Mouse (Mus musculus) liver, embryonic 14.5 days (tissue): ENCODE data around the gene Lce1f. TPM values are rescaled to one million over a fixed set of nuclear protein-coding genes. Genes with fewer than 3 reads are reported as not detected.

Experiments
- ATAC-seq: fragments of 200-750 bp; cut with Nextera tagmentation; 2 replicates; pipeline ENCODE4 v1.8.0; 2017; ENCODE audit warnings: moderate number of reproducible peaks, mild to moderate bottlenecking, moderate library complexity; ENCODE audit not compliant: insufficient read depth
- DNase-seq, 3 experiments: peaks; one replicate each; pipeline ENCODE4 v3.0.0-alpha.2; 2012 to 2013; ENCODE audit warnings: low read depth in 3 of 3, low spot score in 3 of 3
- H3K27ac ChIP-seq: fragments of 300-500 bp; sonication (generic); 2 replicates; pipeline ENCODE4 v1.5.1; 2014; ENCODE audit warnings: moderate library complexity, mild to moderate bottlenecking, control low read depth, inconsistent platforms
- H3K27me3 ChIP-seq: fragments of 300-500 bp; sonication (generic); 2 replicates; pipeline ENCODE4 v1.6.1; 2014; ENCODE audit warnings: mild to moderate bottlenecking, low read length, moderate library complexity; ENCODE audit not compliant: control insufficient read depth, insufficient read depth
- H3K36me3 ChIP-seq: fragments of 300-500 bp; sonication (generic); replicated peaks from 2 replicates; pipeline ENCODE4 v1.6.1; 2014; ENCODE audit warnings: low read depth; ENCODE audit not compliant: control insufficient read depth, insufficient read depth
- H3K4me1 ChIP-seq, 2 experiments: fragments of 200-500 bp in 1 of 2; fragments of 300-500 bp in 1 of 2; sonication (generic) in 1 of 2; replicated peaks; 2 replicates each; pipeline ENCODE4 v1.6.1; 2012 to 2014; ENCODE audit warnings: antibody characterized with exemption in 1 of 2, inconsistent platforms in 1 of 2, low read length in 1 of 2; ENCODE audit not compliant: control insufficient read depth in 2 of 2, insufficient read depth in 2 of 2
- H3K4me2 ChIP-seq: fragments of 300-500 bp; sonication (generic); 2 replicates; pipeline ENCODE4 v1.6.1; 2014; ENCODE audit warnings: low read depth, mild to moderate bottlenecking, control low read depth, moderate library complexity
- H3K4me3 ChIP-seq, 2 experiments: fragments of 200-500 bp in 1 of 2; fragments of 300-500 bp in 1 of 2; sonication (generic) in 1 of 2; 2 replicates each; pipeline ENCODE4 v1.5.1; 2012 to 2014; ENCODE audit warnings: low read depth in 2 of 2, low read length in 2 of 2, mild to moderate bottlenecking in 2 of 2, control low read depth in 1 of 2, inconsistent platforms in 1 of 2, moderate library complexity in 1 of 2; ENCODE audit not compliant: insufficient read depth in 1 of 2
- H3K9ac ChIP-seq: fragments of 300-500 bp; sonication (generic); replicated peaks from 2 replicates; pipeline ENCODE4 v1.6.1; 2014; ENCODE audit warnings: mild to moderate bottlenecking, control low read depth, moderate library complexity
- H3K9me3 ChIP-seq: fragments of 300-500 bp; sonication (generic); 2 replicates; pipeline ENCODE4 v1.6.1; 2016; ENCODE audit warnings: low read length, mixed read lengths; ENCODE audit not compliant: control insufficient read depth
- CTCF ChIP-seq: IDR thresholded peaks from 2 replicates; pipeline ENCODE4 v1.5.1; 2016; ENCODE audit warnings: antibody characterized with exemption, low read depth, control low read depth
- EP300 ChIP-seq: IDR thresholded peaks from 2 replicates; pipeline ENCODE4 v1.6.1; 2016; ENCODE audit warnings: antibody characterized with exemption, low read depth
- WGBS: fragments of 180-500 bp; shearing (Covaris S2); extraction: QIAGEN DNeasy Blood & Tissue Kit; methylation state at CpG from one replicate; pipeline ENCODE4 v1.1.7; 2014; ENCODE audit not compliant: insufficient replicate concordance; 5-methylcytosine and 5-hydroxymethylcytosine counted together
- polyA plus RNA-seq, 2 experiments: library from polyadenylated mRNA; depleted of rRNA in 1 of 2; stranded (reverse) in 1 of 2; unstranded in 1 of 2; fragments of >200 nt; fragmentation: Nextera tagmentation in 1 of 2; extraction: Ambion mirVana in 1 of 2; gene quantifications; 2 replicates each; pipeline versions ENCODE4 v1.2.1 to v1.2.3; 2012 to 2014

Gene Lce1f
- polyA plus RNA-seq, 2 experiments: not detected

DNA sequence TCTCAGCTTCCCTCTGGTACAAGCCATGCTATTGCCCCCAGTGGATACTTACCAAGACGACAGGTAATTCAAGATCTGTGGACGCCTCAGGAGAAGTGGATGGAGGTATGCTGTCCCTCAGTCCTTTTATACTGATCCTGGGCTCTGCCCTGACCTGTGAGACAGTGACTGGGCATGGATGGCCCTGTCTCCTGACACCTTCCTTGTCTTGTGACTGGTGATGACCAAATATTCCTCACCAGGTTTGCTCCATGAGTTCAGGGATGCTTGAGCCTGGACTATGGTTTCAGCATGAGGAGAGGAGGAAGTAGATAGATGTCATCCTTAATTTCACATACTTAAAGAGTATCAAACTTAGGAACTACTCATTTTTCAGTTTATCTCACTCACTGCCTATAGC, 33.0 kb downstream of the Lce1f start, which contains the start of gene Lce1d:
TSS of gene Lce1d (minus strand) at position 101 of the 400 bp plus-strand sequence.
- H3K4me1 ChIP-seq: no peaks in the 10 kb centered on the region
- no peak within 1 kb of the TSS for H3K4me2 ChIP-seq
- no peaks in the 10 kb centered on the region for H3K36me3 ChIP-seq
- ATAC-seq (no peak), DNase-seq (no peak)
- TF ChIP-seq EP300: no peak
- no peak within 1 kb of the TSS for H3K4me3 ChIP-seq
- no peaks in the 10 kb centered on the region for H3K9me3 ChIP-seq
- no peaks in the 10 kb centered on the region for H3K27me3 ChIP-seq
- WGBS: 38% methylated on average over 2 of the region's 2 CpGs
- no peak within 1 kb of the TSS for H3K27ac ChIP-seq
- no peak within 1 kb of the TSS for H3K9ac ChIP-seq

- H3K27me3 ChIP-seq: no peaks in the 10 kb centered on the region
- no peaks in the 10 kb centered on the region for H3K4me1 ChIP-seq
- TF ChIP-seq CTCF (no peak), EP300 (no peak)
- 72% methylated on average over 4 of the region's 4 CpGs for WGBS
- H3K9ac ChIP-seq: no peak within 1 kb of the TSS
- no peaks in the 10 kb centered on the region for H3K36me3 ChIP-seq
- DNase-seq (no peak), ATAC-seq (no peak)
- no peaks in the 10 kb centered on the region for H3K9me3 ChIP-seq
- no peak within 1 kb of the TSS for H3K4me2 ChIP-seq
- H3K4me3 ChIP-seq: no peak within 1 kb of the TSS
- H3K27ac ChIP-seq: no peak within 1 kb of the TSS
Measured at GRCm38 (mm10) chr3:92678947-92679346, 41.2 kb downstream of the Lce1f start, which contains the start of gene Lce1c. Gene Lce1c, plus strand, starts transcription at chr3:92679247.

DNA sequence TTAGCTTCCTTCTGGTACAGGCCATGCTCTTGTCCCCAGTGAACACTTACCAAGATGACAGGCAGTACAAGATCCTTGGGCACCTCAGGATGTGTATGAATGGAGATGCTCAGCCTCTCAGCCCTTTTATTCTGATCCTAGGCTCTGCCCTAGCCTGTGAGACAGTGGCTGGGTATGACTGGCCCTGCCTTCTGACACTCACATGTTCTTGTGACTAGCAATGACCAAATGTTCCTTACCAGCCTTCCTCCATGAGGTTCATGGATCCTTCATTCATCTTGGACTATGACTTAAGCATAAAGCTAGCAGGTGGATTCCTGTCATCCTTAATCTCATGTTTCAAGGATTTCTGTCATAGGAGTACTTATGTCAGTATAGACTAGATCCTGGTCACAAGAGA, 49.9 kb downstream of the Lce1f start, which contains the start of gene Lce1a2:
TSS of gene Lce1a2 (minus strand) at position 101 of the 400 bp plus-strand sequence.
- Histone ChIP-seq H3K4me3 (no peak within 1 kb of the TSS), H3K4me1 (no peaks in the 10 kb centered on the region), H3K27ac (no peak within 1 kb of the TSS), H3K4me2 (no peak within 1 kb of the TSS), H3K27me3 (no peaks in the 10 kb centered on the region), H3K9me3 (no peaks in the 10 kb centered on the region), H3K9ac (no peak within 1 kb of the TSS), H3K36me3 (no peaks in the 10 kb centered on the region)
- DNase-seq (no peak), ATAC-seq (no peak)
- TF ChIP-seq EP300 (no peak), CTCF (no peak)

Other genes with a start within 250 kb of the Lce1f start
- gene Sprr1a, start 234.5 kb downstream of the Lce1f start, polyA plus RNA-seq (2012; rRNA removed): not detected in 2 replicates
- not detected in 2 replicates for gene Sprr1a, start 234.5 kb downstream of the Lce1f start, polyA plus RNA-seq (2014; fragmentation: Nextera tagmentation; extraction: Ambion mirVana)
- not detected in 2 replicates for gene Sprr4, start 219.9 kb downstream of the Lce1f start, polyA plus RNA-seq (2012; rRNA removed)
- not detected in 2 replicates for gene Sprr4, start 219.9 kb downstream of the Lce1f start, polyA plus RNA-seq (2014; fragmentation: Nextera tagmentation; extraction: Ambion mirVana)
- gene 2310046K23Rik, start 185.8 kb downstream of the Lce1f start, polyA plus RNA-seq (2012; rRNA removed): not detected in 2 replicates
- not detected in 2 replicates for gene 2310046K23Rik, start 185.8 kb downstream of the Lce1f start, polyA plus RNA-seq (2014; fragmentation: Nextera tagmentation; extraction: Ambion mirVana)
- 0.02 and 0.03 TPM in 2 replicates for gene Ivl, start 146.6 kb downstream of the Lce1f start, polyA plus RNA-seq (2012; rRNA removed)
- not detected in 2 replicates for gene Ivl, start 146.6 kb downstream of the Lce1f start, polyA plus RNA-seq (2014; fragmentation: Nextera tagmentation; extraction: Ambion mirVana)
- 0.22 TPM in 1 of 2 replicates, not detected in the other for gene Smcp, start 131.4 kb downstream of the Lce1f start, polyA plus RNA-seq (2012; rRNA removed)
- gene Smcp, start 131.4 kb downstream of the Lce1f start, polyA plus RNA-seq (2014; fragmentation: Nextera tagmentation; extraction: Ambion mirVana): not detected in 2 replicates
- not detected in 2 replicates for gene 2210017I01Rik, start 112.9 kb downstream of the Lce1f start, polyA plus RNA-seq (2012; rRNA removed)
- not detected in 2 replicates for gene 2210017I01Rik, start 112.9 kb downstream of the Lce1f start, polyA plus RNA-seq (2014; fragmentation: Nextera tagmentation; extraction: Ambion mirVana)
- gene Lce6a, start 98.7 kb downstream of the Lce1f start, polyA plus RNA-seq (2012; rRNA removed): not detected in 2 replicates
- not detected in 2 replicates for gene Lce6a, start 98.7 kb downstream of the Lce1f start, polyA plus RNA-seq (2014; fragmentation: Nextera tagmentation; extraction: Ambion mirVana)
- gene Lce1a1, start 72.0 kb downstream of the Lce1f start, polyA plus RNA-seq (2012; rRNA removed): not detected in 2 replicates
- not detected in 2 replicates for gene Lce1a1, start 72.0 kb downstream of the Lce1f start, polyA plus RNA-seq (2014; fragmentation: Nextera tagmentation; extraction: Ambion mirVana)
- gene Lce1b, start 63.4 kb downstream of the Lce1f start, polyA plus RNA-seq (2012; rRNA removed): not detected in 2 replicates
- not detected in 2 replicates for gene Lce1b, start 63.4 kb downstream of the Lce1f start, polyA plus RNA-seq (2014; fragmentation: Nextera tagmentation; extraction: Ambion mirVana)
- not detected in 2 replicates for gene Lce1a2, start 50.0 kb downstream of the Lce1f start, polyA plus RNA-seq (2012; rRNA removed)
- gene Lce1a2, start 50.0 kb downstream of the Lce1f start, polyA plus RNA-seq (2014; fragmentation: Nextera tagmentation; extraction: Ambion mirVana): not detected in 2 replicates
- not detected in 2 replicates for gene Lce1c, start 41.1 kb downstream of the Lce1f start, polyA plus RNA-seq (2012; rRNA removed)
- gene Lce1c, start 41.1 kb downstream of the Lce1f start, polyA plus RNA-seq (2014; fragmentation: Nextera tagmentation; extraction: Ambion mirVana): not detected in 2 replicates
- gene Lce1d, start 33.1 kb downstream of the Lce1f start, polyA plus RNA-seq (2012; rRNA removed): not detected in 2 replicates
- gene Lce1d, start 33.1 kb downstream of the Lce1f start, polyA plus RNA-seq (2014; fragmentation: Nextera tagmentation; extraction: Ambion mirVana): not detected in 2 replicates
- not detected in 2 replicates for gene Lce1e, start 11.3 kb downstream of the Lce1f start, polyA plus RNA-seq (2012; rRNA removed)
- not detected in 2 replicates for gene Lce1e, start 11.3 kb downstream of the Lce1f start, polyA plus RNA-seq (2014; fragmentation: Nextera tagmentation; extraction: Ambion mirVana)
- not detected in 2 replicates for gene Gm38119, start 18.7 kb upstream of the Lce1f start, polyA plus RNA-seq (2012; rRNA removed)
- gene Gm38119, start 18.7 kb upstream of the Lce1f start, polyA plus RNA-seq (2014; fragmentation: Nextera tagmentation; extraction: Ambion mirVana): not detected in 2 replicates
- gene Lce1g, start 32.0 kb upstream of the Lce1f start, polyA plus RNA-seq (2012; rRNA removed): not detected in 2 replicates
- gene Lce1g, start 32.0 kb upstream of the Lce1f start, polyA plus RNA-seq (2014; fragmentation: Nextera tagmentation; extraction: Ambion mirVana): not detected in 2 replicates
- gene Lce1h, start 44.7 kb upstream of the Lce1f start, polyA plus RNA-seq (2012; rRNA removed): not detected in 2 replicates
- gene Lce1h, start 44.7 kb upstream of the Lce1f start, polyA plus RNA-seq (2014; fragmentation: Nextera tagmentation; extraction: Ambion mirVana): not detected in 2 replicates
- not detected in 2 replicates for gene Lce1i, start 58.5 kb upstream of the Lce1f start, polyA plus RNA-seq (2012; rRNA removed)
- gene Lce1i, start 58.5 kb upstream of the Lce1f start, polyA plus RNA-seq (2014; fragmentation: Nextera tagmentation; extraction: Ambion mirVana): not detected in 2 replicates
- gene Lce1j, start 70.2 kb upstream of the Lce1f start, polyA plus RNA-seq (2012; rRNA removed): not detected in 2 replicates
- gene Lce1j, start 70.2 kb upstream of the Lce1f start, polyA plus RNA-seq (2014; fragmentation: Nextera tagmentation; extraction: Ambion mirVana): not detected in 2 replicates
- not detected in 2 replicates for gene Lce1k, start 87.5 kb upstream of the Lce1f start, polyA plus RNA-seq (2012; rRNA removed)
- not detected in 2 replicates for gene Lce1k, start 87.5 kb upstream of the Lce1f start, polyA plus RNA-seq (2014; fragmentation: Nextera tagmentation; extraction: Ambion mirVana)
- not detected in 2 replicates for gene Kprp, start 106.9 kb upstream of the Lce1f start, polyA plus RNA-seq (2012; rRNA removed)
- not detected in 2 replicates for gene Kprp, start 106.9 kb upstream of the Lce1f start, polyA plus RNA-seq (2014; fragmentation: Nextera tagmentation; extraction: Ambion mirVana)
- gene Lce1l, start 130.9 kb upstream of the Lce1f start, polyA plus RNA-seq (2012; rRNA removed): not detected in 2 replicates
- not detected in 2 replicates for gene Lce1l, start 130.9 kb upstream of the Lce1f start, polyA plus RNA-seq (2014; fragmentation: Nextera tagmentation; extraction: Ambion mirVana)
- gene 2310050C09Rik, start 149.9 kb upstream of the Lce1f start, polyA plus RNA-seq (2012; rRNA removed): not detected in 2 replicates
- gene 2310050C09Rik, start 149.9 kb upstream of the Lce1f start, polyA plus RNA-seq (2014; fragmentation: Nextera tagmentation; extraction: Ambion mirVana): not detected in 2 replicates
- gene Lce3a, start 205.9 kb upstream of the Lce1f start, polyA plus RNA-seq (2012; rRNA removed): not detected in 2 replicates
- gene Lce3a, start 205.9 kb upstream of the Lce1f start, polyA plus RNA-seq (2014; fragmentation: Nextera tagmentation; extraction: Ambion mirVana): not detected in 2 replicates
- gene Lce3b, start 212.6 kb upstream of the Lce1f start, polyA plus RNA-seq (2012; rRNA removed): not detected in 2 replicates
- not detected in 2 replicates for gene Lce3b, start 212.6 kb upstream of the Lce1f start, polyA plus RNA-seq (2014; fragmentation: Nextera tagmentation; extraction: Ambion mirVana)
- gene Lce3c, start 224.1 kb upstream of the Lce1f start, polyA plus RNA-seq (2012; rRNA removed): not detected in 2 replicates
- gene Lce3c, start 224.1 kb upstream of the Lce1f start, polyA plus RNA-seq (2014; fragmentation: Nextera tagmentation; extraction: Ambion mirVana): not detected in 2 replicates
- not detected in 2 replicates for gene Lce3d, start 237.0 kb upstream of the Lce1f start, polyA plus RNA-seq (2012; rRNA removed)
- not detected in 2 replicates for gene Lce3d, start 237.0 kb upstream of the Lce1f start, polyA plus RNA-seq (2014; fragmentation: Nextera tagmentation; extraction: Ambion mirVana)
- gene Lce3e, start 246.7 kb upstream of the Lce1f start, polyA plus RNA-seq (2012; rRNA removed): not detected in 2 replicates
- gene Lce3e, start 246.7 kb upstream of the Lce1f start, polyA plus RNA-seq (2014; fragmentation: Nextera tagmentation; extraction: Ambion mirVana): not detected in 2 replicates